Mouse (Mus musculus) embryonic facial prominence, embryonic 15.5 days (tissue): ENCODE data around the gene Gm13084. TPM values are rescaled to one million over a fixed set of nuclear protein-coding genes. Genes with fewer than 3 reads are reported as not detected.
"Not testable (repeated sequence)": the region's sequence is repeated elsewhere in the genome, so short reads cannot be mapped to it uniquely, and the experiment has no call there.

Source experiments
- ATAC-seq: fragments of 200-750 bp; cut with Nextera tagmentation; 2 replicates; pipeline ENCODE4 v1.8.0; 2017; ENCODE audit warnings: low read depth, moderate TSS enrichment; ENCODE audit not compliant: insufficient number of reproducible peaks, low FRiP score, low TSS enrichment
- H3K27ac ChIP-seq: fragments of 300-500 bp; sonication (generic); replicated peaks from 2 replicates; pipeline ENCODE4 v1.5.1; 2015; ENCODE audit warnings: mild to moderate bottlenecking, inconsistent platforms
- H3K27me3 ChIP-seq: fragments of 300-500 bp; sonication (generic); 2 replicates; pipeline ENCODE4 v1.6.1; 2015; ENCODE audit warnings: inconsistent platforms
- H3K36me3 ChIP-seq: fragments of 300-500 bp; sonication (generic); 2 replicates; pipeline ENCODE4 v1.6.1; 2015; ENCODE audit warnings: mild to moderate bottlenecking, inconsistent platforms
- H3K4me1 ChIP-seq: fragments of 300-500 bp; sonication (generic); 2 replicates; pipeline ENCODE4 v1.6.1; 2015; ENCODE audit warnings: inconsistent platforms
- H3K4me2 ChIP-seq: fragments of 300-500 bp; sonication (generic); replicated peaks from 2 replicates; pipeline ENCODE4 v1.6.1; 2015; ENCODE audit warnings: mild to moderate bottlenecking, inconsistent platforms
- H3K4me3 ChIP-seq: fragments of 300-500 bp; sonication (generic); replicated peaks from 2 replicates; pipeline ENCODE4 v1.5.1; 2015; ENCODE audit warnings: mild to moderate bottlenecking, inconsistent platforms
- H3K9ac ChIP-seq: fragments of 300-500 bp; sonication (generic); 2 replicates; pipeline ENCODE4 v1.6.1; 2015; ENCODE audit warnings: inconsistent platforms
- H3K9me3 ChIP-seq: fragments of 300-500 bp; sonication (generic); replicated peaks from 2 replicates; pipeline ENCODE4 v1.6.1; 2016; ENCODE audit warnings: inconsistent platforms
- WGBS: fragments of 180-500 bp; shearing (Covaris S2); methylation state at CpG from one replicate; pipeline ENCODE4 v1.1.7; 2015; 5-methylcytosine and 5-hydroxymethylcytosine counted together
- polyA plus RNA-seq: library from polyadenylated mRNA; unstranded; fragments of >200 nt; fragmentation: Nextera tagmentation; extraction: Ambion mirVana; gene quantifications from 2 replicates; pipeline ENCODE4 v1.2.1, GENCODE M21; 2015

Gm13084 gene
- polyA plus RNA-seq, result not detected in 2 replicates

GRCm38 (mm10) chr4:143815993-143816392 is at the start of gene Gm13084:
Gene Gm13084 (minus strand): TSS chr4:143816093.
- no peak for ATAC-seq
- Histone ChIP-seq H3K36me3 (no peaks in the 10 kb centered on the region), H3K27ac (no peak within 1 kb of the TSS), H3K9me3 (peaks cover 5% of the 10 kb centered on the region; the same call in 1 of the 2 replicates), H3K4me3 (no peak within 1 kb of the TSS), H3K4me2 (no peak within 1 kb of the TSS), H3K4me1 (no peaks in the 10 kb centered on the region), H3K9ac (no peak within 1 kb of the TSS), H3K27me3 (no peaks in the 10 kb centered on the region)
- WGBS, result 76% methylated on average over 2 of the region's 2 CpGs

- H3K27ac ChIP-seq, ATAC-seq, H3K36me3 ChIP-seq, H3K9ac ChIP-seq, H3K27me3 ChIP-seq, H3K9me3 ChIP-seq, H3K4me2 ChIP-seq, H3K4me1 ChIP-seq, H3K4me3 ChIP-seq: not testable (repeated sequence)
Measured at GRCm38 (mm10) chr4:143846197-143846596, 30.3 kb upstream of the Gm13084 start, which contains the start of gene Gm13103. Gene Gm13103 (plus strand): TSS chr4:143846497.

GRCm38 (mm10) chr4:143789052-143789451 is 26.8 kb downstream of the Gm13084 start, which contains the start of gene Gm13023:
Gene Gm13023 (plus strand): TSS chr4:143789352.
- H3K27me3 ChIP-seq, H3K4me2 ChIP-seq, ATAC-seq, H3K9ac ChIP-seq, H3K4me1 ChIP-seq, H3K9me3 ChIP-seq, H3K4me3 ChIP-seq, H3K36me3 ChIP-seq, H3K27ac ChIP-seq: not testable (repeated sequence)
- WGBS, result 88% methylated on average over 3 of the region's 3 CpGs

Other genes with a start within 250 kb of the Gm13084 start
- not detected in 2 replicates for gene Gm13083, start 201.1 kb downstream of the Gm13084 start, polyA plus RNA-seq
- not detected in 2 replicates for gene Gm13088, start 158.8 kb downstream of the Gm13084 start, polyA plus RNA-seq
- gene Gm13089, start 113.4 kb downstream of the Gm13084 start, polyA plus RNA-seq, result not detected in 2 replicates
- not detected in 2 replicates for gene Gm13078, start 96.6 kb downstream of the Gm13084 start, polyA plus RNA-seq
- not detected in 2 replicates for gene Gm13023, start 26.7 kb downstream of the Gm13084 start, polyA plus RNA-seq
- gene Gm13103, start 30.4 kb upstream of the Gm13084 start, polyA plus RNA-seq, result not detected in 2 replicates
- not detected in 2 replicates for gene Pramef6, start 84.3 kb upstream of the Gm13084 start, polyA plus RNA-seq
- not detected in 2 replicates for gene Pramef25, start 134.9 kb upstream of the Gm13084 start, polyA plus RNA-seq
- gene Gm13101, start 150.9 kb upstream of the Gm13084 start, polyA plus RNA-seq, result not detected in 2 replicates
- not detected in 2 replicates for gene Pramef17, start 178.3 kb upstream of the Gm13084 start, polyA plus RNA-seq
- not detected in 2 replicates for gene Pramel4, start 243.0 kb upstream of the Gm13084 start, polyA plus RNA-seq